Mouse (Mus musculus): Measurements from ENCODE around the gene Synrg. TPM values are rescaled to one million over a fixed set of nuclear protein-coding genes. Genes with fewer than 3 reads are reported as not detected.

Gene Synrg
- polyA plus RNA-seq, 1 experiment, result 4.1 TPM

GRCm38 (mm10) chr11:83974561-83975346 is 10.5 kb downstream of the Synrg start:
- TF ChIP-seq GATA1 (IDR thresholded peaks at IDR 0.05; ENCODE audit: low read length), result no peak

- no peak for TF ChIP-seq GATA1 (IDR thresholded peaks at IDR 0.05; ENCODE audit: low read length)
Measured at GRCm38 (mm10) chr11:83975488-83975887, 11.3 kb downstream of the Synrg start.

- no peak for TF ChIP-seq GATA1 (IDR thresholded peaks at IDR 0.05; ENCODE audit: low read length)
Measured at GRCm38 (mm10) chr11:83976236-83976977, 12.2 kb downstream of the Synrg start.

GRCm38 (mm10) chr11:83977810-83978209 is 13.6 kb downstream of the Synrg start:
- TF ChIP-seq GATA1 (IDR thresholded peaks at IDR 0.05; ENCODE audit: low read length), result no peak

GRCm38 (mm10) chr11:83979992-83980391 is 15.8 kb downstream of the Synrg start:
- TF ChIP-seq GATA1 (IDR thresholded peaks at IDR 0.05; ENCODE audit: low read length), result no peak

GRCm38 (mm10) chr11:83981338-83981737 is 17.1 kb downstream of the Synrg start:
- no peak for TF ChIP-seq GATA1 (IDR thresholded peaks at IDR 0.05; ENCODE audit: low read length)

- no peak for TF ChIP-seq GATA1 (IDR thresholded peaks at IDR 0.05; ENCODE audit: low read length)
Measured at GRCm38 (mm10) chr11:83991701-83992100, 27.5 kb downstream of the Synrg start.

- no peak for TF ChIP-seq GATA1 (IDR thresholded peaks at IDR 0.05; ENCODE audit: low read length)
Measured at GRCm38 (mm10) chr11:83993428-83993827, 29.2 kb downstream of the Synrg start.

- no peak for TF ChIP-seq GATA1 (IDR thresholded peaks at IDR 0.05; ENCODE audit: low read length)
Measured at GRCm38 (mm10) chr11:83994481-83994880, 30.3 kb downstream of the Synrg start.

- no peak for TF ChIP-seq GATA1 (IDR thresholded peaks at IDR 0.05; ENCODE audit: low read length)
Measured at GRCm38 (mm10) chr11:83995535-83995950, 31.3 kb downstream of the Synrg start.

- TF ChIP-seq GATA1 (IDR thresholded peaks at IDR 0.05; ENCODE audit: low read length), result no peak
Measured at GRCm38 (mm10) chr11:83997171-83997868, 33.1 kb downstream of the Synrg start.

- no peak for TF ChIP-seq GATA1 (IDR thresholded peaks at IDR 0.05; ENCODE audit: low read length)
Measured at GRCm38 (mm10) chr11:83998993-83999392, 34.8 kb downstream of the Synrg start.

GRCm38 (mm10) chr11:83999411-83999915 is 35.2 kb downstream of the Synrg start:
- no peak for TF ChIP-seq GATA1 (IDR thresholded peaks at IDR 0.05; ENCODE audit: low read length)

- TF ChIP-seq GATA1 (IDR thresholded peaks at IDR 0.05; ENCODE audit: low read length), result no peak
Measured at GRCm38 (mm10) chr11:84001257-84001656, 37.0 kb downstream of the Synrg start.

- TF ChIP-seq GATA1 (IDR thresholded peaks at IDR 0.05; ENCODE audit: low read length), result no peak
Measured at GRCm38 (mm10) chr11:84003986-84004385, 39.8 kb downstream of the Synrg start.

- TF ChIP-seq GATA1 (IDR thresholded peaks at IDR 0.05; ENCODE audit: low read length), result no peak
Measured at GRCm38 (mm10) chr11:84009001-84009400, 44.8 kb downstream of the Synrg start.

Measured in G1E-ER4 (cell line).